Mouse (Mus musculus) gastrocnemius, postnatal 10 days (tissue): ENCODE data around the gene Stard3. TPM values are rescaled to one million over a fixed set of nuclear protein-coding genes. Genes with fewer than 3 reads are reported as not detected.
A peak's percentile ranks its signal among the peaks of the same experiment; 100 is the strongest.

ENCODE experiments used
- DNase-seq: peaks from one replicate; pipeline ENCODE4 v3.0.0; 2021; ENCODE audit warnings: mixed read lengths
- total RNA-seq, 2 experiments: library from RNA; stranded (reverse); gene quantifications; 2 replicates each; pipeline ENCODE4 v1.2.3; 2021

Gene Stard3
- total RNA-seq, 2 experiments from 2014 or later: 11.4 to 12.1 TPM

GRCm38 (mm10) chr11:98400161-98400726 is 42.1 kb downstream of the Stard3 start, which contains the start of gene Pgap3:
Gene Pgap3, minus strand, starts transcription at chr11:98400490.
- peak; percentile 80 for DNase-seq

GRCm38 (mm10) chr11:98400816-98401215 is 42.6 kb downstream of the Stard3 start:
- DNase-seq: no peak

GRCm38 (mm10) chr11:98406621-98407020 is 48.5 kb downstream of the Stard3 start:
- DNase-seq: no peak

- no peak for DNase-seq
These were observed 50.7 kb downstream of the Stard3 start for GRCm38 (mm10) chr11:98408872-98409271.

- no peak for DNase-seq
These were observed 51.2 kb downstream of the Stard3 start for GRCm38 (mm10) chr11:98409341-98409822.

- DNase-seq: peak; percentile 66
These were observed 54.2 kb downstream of the Stard3 start, which contains the start of gene Erbb2 for GRCm38 (mm10) chr11:98412273-98412796. Gene Erbb2, plus strand, starts transcription at chr11:98412470.

GRCm38 (mm10) chr11:98412797-98413301 is 54.7 kb downstream of the Stard3 start:
- peak; percentile 41 for DNase-seq

- no peak for DNase-seq
These were observed 55.6 kb downstream of the Stard3 start for GRCm38 (mm10) chr11:98413731-98414130.

GRCm38 (mm10) chr11:98414162-98414561 is 56.0 kb downstream of the Stard3 start:
- no peak for DNase-seq

- DNase-seq: no peak
These were observed 58.9 kb downstream of the Stard3 start for GRCm38 (mm10) chr11:98417074-98417473.

- DNase-seq: no peak
These were observed 60.1 kb downstream of the Stard3 start for GRCm38 (mm10) chr11:98418273-98418672.

GRCm38 (mm10) chr11:98418939-98419547 is 60.9 kb downstream of the Stard3 start:
- no peak for DNase-seq

GRCm38 (mm10) chr11:98426592-98426991 is 68.4 kb downstream of the Stard3 start:
- DNase-seq: no peak

- DNase-seq: no peak
These were observed 70.3 kb downstream of the Stard3 start for GRCm38 (mm10) chr11:98428436-98428835.

Other genes with a start within 250 kb of the Stard3 start
- 10 to 100 TPM; 14.8 to 15.2 TPM for gene Fbxl20, start 208.0 kb upstream of the Stard3 start, total RNA-seq
- 10 to 100 TPM; 23.7 to 26.2 TPM for gene Med1, start 165.1 kb upstream of the Stard3 start, total RNA-seq
- gene Cdk12, start 155.3 kb upstream of the Stard3 start, total RNA-seq: 10 to 100 TPM; 16.6 to 25.1 TPM
- gene Neurod2, start 28.7 kb upstream of the Stard3 start, total RNA-seq: not detected
- under 1 TPM; 0.35 to 0.70 TPM for gene Ppp1r1b, start 10.0 kb upstream of the Stard3 start, total RNA-seq
- 100 to 1,000 TPM; 585 to 712 TPM for gene Tcap, start 25.4 kb downstream of the Stard3 start, total RNA-seq
- under 1 TPM; 0.28 to 0.77 TPM for gene Pnmt, start 28.1 kb downstream of the Stard3 start, total RNA-seq
- gene Pgap3, start 42.1 kb downstream of the Stard3 start, total RNA-seq: 1 to 10 TPM; 3.2 to 3.5 TPM
- gene Erbb2, start 54.1 kb downstream of the Stard3 start, total RNA-seq: 1 to 10 TPM; 7.2 to 8.7 TPM
- gene Mien1, start 80.6 kb downstream of the Stard3 start, total RNA-seq: 10 to 100 TPM; 28.0 to 31.6 TPM
- under 1 TPM; 0.09 to 0.18 TPM for gene Grb7, start 88.0 kb downstream of the Stard3 start, total RNA-seq
- gene Ikzf3, start 187.7 kb downstream of the Stard3 start, total RNA-seq: under 1 TPM; 0.09 to 0.93 TPM
- not detected for gene Zpbp2, start 192.7 kb downstream of the Stard3 start, total RNA-seq
- gene Ormdl3, start 229.0 kb downstream of the Stard3 start, total RNA-seq: 10 to 100 TPM; 20.4 to 23.1 TPM
- not detected for gene Lrrc3c, start 239.9 kb downstream of the Stard3 start, total RNA-seq